Mouse (Mus musculus) stomach, postnatal 0 days (tissue): ENCODE results near the gene Fam172a.

Experiments used
- CTCF ChIP-seq: IDR thresholded peaks from 2 replicates; pipeline ENCODE4 v1.5.1; 2016; ENCODE audit warnings: antibody characterized with exemption, low read depth, mild to moderate bottlenecking, moderate library complexity
- EP300 ChIP-seq: optimal IDR thresholded peaks from 2 replicates; pipeline ENCODE3; 2016; ENCODE audit warnings: antibody characterized with exemption

- TF ChIP-seq EP300: no peak
- peak; percentile 85 for TF ChIP-seq CTCF
These were observed 499.4 kb downstream of the Fam172a start for GRCm38 (mm10) chr13:78200991-78201870.
